Mouse (Mus musculus): Measurements from ENCODE around the gene Nrg3. TPM values are rescaled to one million over a fixed set of nuclear protein-coding genes. Genes with fewer than 3 reads are reported as not detected.

Nrg3 gene
- polyA plus RNA-seq, 3 experiments from 2014 or later = not detected

- ATAC-seq = no peak
These were observed 535.4 kb downstream of the Nrg3 start for GRCm38 (mm10) chr14:38937481-38937880.

DNA sequence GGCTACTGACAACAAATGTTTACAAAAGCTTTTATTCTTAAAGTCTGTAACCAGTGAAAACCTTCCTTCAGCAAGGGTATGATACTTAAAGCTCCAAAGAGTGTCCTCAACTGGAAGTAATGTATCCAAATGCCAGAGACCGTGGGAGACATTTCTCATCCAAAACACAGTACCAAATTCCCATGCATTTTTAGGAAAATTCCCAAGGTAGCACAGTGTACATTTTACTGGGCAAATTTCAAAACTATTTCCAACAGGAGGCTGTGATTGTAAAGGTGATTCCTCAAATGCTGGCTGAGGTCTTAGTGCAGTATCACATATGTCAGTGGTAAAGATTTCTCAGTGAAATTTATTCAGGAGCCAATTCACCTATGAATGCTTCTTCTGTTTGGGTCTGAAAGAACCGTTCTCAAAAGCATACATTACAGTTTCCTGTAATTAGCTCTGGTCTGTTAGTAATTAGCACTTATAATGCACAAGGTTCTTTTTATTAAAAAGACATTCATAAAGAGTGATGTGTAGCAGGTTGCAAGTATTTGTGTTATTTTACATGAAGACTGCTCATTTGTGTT, 536.3 kb downstream of the Nrg3 start:
- ATAC-seq = no peak

DNA sequence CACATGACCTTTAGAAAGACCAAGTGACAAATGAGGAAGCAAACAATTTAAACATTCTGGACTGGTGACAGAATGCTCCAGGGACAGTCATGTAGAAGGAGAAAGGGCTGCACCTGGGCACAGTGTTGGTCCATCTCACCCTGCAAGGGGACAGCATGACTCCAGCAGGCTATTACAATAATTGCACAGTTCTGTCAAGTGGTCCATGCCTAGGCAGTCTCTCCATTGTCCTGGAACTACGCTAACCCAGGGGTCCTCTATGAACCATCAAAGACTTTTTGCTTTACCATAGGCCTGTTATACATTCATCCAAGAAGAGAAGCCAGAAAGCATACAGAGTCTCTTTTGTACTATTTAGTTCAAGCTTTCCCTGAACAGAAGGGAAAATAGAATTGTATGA, 549.2 kb downstream of the Nrg3 start:
- no peak for ATAC-seq

DNA sequence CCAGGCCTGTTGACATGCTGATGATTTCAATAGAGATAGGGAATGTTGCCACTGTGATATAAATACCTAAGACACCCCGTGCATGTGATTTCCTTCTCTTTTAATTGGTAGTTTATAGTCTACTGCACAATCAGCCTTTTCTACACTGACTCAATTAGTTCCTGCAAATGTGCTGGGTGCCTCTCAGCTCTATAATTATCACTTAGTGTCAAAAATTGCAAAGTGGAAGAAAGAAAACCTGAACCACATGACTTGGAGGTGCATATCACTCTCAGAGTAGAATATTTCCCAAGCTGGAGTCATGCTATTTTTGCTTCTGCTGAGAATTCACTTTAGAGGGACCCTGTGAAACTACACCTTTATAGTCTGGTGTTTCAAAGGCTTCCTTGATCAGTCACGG, 552.1 kb downstream of the Nrg3 start:
- no peak for ATAC-seq

GRCm38 (mm10) chr14:38870591-38870990, 602.3 kb downstream of the Nrg3 start:
- no peak for ATAC-seq

DNA sequence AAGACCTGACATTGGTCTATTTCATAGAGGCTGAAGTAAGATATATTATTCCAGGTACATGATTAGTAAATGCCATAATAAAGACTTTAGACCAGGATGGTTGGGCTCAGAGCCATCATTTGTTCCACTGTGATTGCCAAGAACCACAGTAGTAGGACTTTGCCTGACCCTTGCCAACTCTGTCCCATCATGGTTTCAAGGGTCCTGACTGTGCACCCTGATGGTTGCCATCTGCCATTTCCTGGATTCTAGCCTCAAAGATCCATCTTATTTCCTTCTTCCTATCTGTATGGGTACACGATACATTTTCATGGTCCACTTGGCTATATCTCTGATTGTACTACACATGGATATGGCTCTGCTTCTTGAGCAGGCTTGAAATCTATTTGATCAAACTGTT, 625.3 kb downstream of the Nrg3 start:
- ATAC-seq = no peak

GRCm38 (mm10) chr14:38847091-38847490, 625.8 kb downstream of the Nrg3 start:
- no peak for ATAC-seq

- no peak for ATAC-seq
These were observed 637.9 kb downstream of the Nrg3 start for GRCm38 (mm10) chr14:38835006-38835405.

GRCm38 (mm10) chr14:38824891-38825290, 648.0 kb downstream of the Nrg3 start:
- ATAC-seq = no peak

DNA sequence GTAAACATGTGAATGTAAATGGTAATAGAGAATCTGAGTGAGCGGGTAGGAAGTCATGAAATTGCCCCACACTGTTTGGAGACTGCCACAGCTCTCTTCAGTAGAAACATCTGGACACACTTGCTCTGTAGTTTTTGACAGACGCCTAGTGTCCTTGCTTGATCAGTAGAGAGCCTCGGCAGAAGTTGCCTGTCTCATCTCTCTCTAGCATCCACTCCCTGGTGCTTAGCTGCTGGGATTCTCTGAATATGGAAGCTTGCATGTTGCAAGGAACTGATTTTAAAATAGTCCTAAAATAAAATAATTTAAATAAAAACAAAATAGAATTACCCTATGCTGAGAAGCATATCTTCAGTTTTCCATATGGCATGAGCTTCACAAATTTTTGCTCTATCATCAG, 675.9 kb downstream of the Nrg3 start:
- ATAC-seq = no peak

DNA sequence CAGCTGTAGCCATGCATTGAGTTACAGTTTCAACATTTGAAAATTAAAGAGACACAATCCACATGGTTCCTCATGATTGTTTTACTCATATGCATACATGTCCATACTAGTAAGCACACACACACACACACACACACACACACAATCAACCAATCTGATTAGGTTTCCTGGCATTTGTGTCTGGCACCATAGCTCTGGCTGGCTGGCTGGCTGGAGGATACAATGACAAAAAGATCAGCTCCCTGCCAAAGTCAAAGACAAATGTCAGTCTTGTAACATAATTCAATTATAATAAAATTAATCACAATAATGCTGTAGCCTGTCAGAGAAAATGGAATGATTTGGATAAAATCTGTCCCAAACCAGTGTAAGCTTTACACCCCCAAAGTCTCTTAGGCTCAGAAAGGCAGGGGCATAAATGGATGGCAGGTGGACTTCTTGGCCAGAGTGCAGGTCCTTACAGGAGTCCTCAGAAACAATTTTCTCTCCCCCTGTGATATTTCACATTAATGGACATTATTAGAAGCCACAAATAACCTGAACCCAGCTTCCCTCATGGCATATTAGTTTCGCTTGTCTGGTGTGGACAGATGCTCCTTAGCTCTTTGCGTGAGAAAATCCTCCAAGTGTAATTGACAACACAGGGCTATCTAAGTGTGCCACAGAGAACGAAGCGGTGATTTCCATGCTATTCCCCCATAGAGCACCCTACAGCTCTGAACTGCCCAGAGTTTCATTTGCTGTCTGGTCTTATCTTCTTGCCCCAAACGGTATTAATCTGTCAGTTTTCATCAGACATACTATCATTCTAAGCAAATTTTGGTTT, 697.4 kb downstream of the Nrg3 start:
- no peak for ATAC-seq

DNA sequence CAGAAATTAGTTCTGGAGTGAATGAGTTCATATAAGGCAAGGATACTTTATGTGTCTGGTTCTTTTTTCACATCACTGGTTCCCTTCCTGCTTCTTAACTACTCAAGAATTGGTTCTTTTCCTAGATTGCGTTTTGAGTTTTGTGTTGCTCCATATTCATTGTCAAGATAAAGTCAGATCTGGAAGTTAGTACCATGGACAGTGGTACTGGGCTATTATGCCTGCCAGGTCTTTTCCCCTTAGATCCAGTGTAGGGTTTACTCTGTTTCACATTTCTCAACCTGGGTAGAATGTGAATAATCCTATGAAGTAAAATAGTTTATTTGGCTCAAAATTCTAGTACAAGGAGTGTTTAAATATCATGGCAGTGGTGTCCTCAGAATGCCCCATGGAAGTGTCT, 698.1 kb downstream of the Nrg3 start:
- no peak for ATAC-seq

- no peak for ATAC-seq
These were observed 742.4 kb downstream of the Nrg3 start for GRCm38 (mm10) chr14:38730465-38730864.

- ATAC-seq = no peak
These were observed 769.0 kb downstream of the Nrg3 start for GRCm38 (mm10) chr14:38703894-38704293.

DNA sequence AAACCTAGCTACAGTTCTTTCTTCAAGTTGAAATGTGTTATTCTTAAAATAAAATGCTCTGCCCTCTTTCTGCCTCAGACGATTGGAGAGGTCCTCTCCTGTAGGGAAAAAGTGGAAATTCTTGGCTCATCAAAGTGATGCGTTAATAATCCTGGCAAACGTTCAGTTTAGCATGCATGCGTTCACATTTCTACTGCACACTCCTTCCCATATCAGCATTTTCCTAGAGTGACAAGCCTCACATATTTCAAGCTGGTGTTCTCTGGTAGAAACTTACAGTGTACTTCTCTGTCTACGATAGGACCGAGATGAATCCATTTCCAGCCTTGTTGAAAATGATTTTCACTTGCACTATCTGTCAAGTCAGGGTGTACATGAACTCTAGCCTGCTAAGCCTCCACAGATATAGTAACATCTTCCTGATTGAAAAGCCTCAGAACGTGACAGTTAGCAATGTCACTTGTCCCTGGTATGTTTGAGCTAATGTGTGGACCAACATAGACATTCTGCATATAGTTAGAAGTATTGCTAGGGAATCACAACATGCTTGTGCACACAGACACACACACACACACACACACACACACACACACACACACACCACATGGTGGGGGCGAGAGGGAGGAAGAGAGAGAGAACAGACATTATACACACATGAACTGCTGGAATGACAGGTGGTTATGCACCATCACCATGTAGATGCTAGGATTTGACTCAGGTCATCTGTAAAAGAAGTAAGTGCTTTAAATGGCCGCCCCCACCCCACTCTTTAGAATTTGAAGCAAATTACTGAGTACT, 770.1 kb downstream of the Nrg3 start:
- ATAC-seq = no peak

DNA sequence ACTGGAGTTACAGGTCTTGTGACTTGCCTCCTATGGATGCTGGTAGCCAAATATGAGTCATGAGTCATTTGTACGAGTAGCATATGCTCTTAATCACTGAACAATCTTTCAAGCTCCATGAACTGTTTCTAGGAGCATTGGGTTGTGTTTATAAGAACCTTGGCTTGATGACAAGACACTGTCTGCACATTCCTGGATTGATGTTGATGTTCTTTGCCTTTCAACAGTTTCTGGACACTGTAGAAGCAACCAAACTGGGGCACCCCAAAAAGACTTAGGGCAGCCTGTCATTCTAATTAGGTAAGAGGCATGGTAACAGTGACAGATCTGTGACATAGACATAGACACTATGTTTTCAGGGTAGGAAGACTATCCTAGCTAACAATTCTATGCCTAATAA, 771.5 kb downstream of the Nrg3 start:
- ATAC-seq = no peak

GRCm38 (mm10) chr14:38700972-38701371, 771.9 kb downstream of the Nrg3 start:
- no peak for ATAC-seq

GRCm38 (mm10) chr14:38659973-38660372, 812.9 kb downstream of the Nrg3 start:
- ATAC-seq = no peak

- ATAC-seq = no peak
These were observed 835.8 kb downstream of the Nrg3 start for GRCm38 (mm10) chr14:38637070-38637469.

GRCm38 (mm10) chr14:38630114-38630513, 842.8 kb downstream of the Nrg3 start:
- no peak for ATAC-seq

DNA sequence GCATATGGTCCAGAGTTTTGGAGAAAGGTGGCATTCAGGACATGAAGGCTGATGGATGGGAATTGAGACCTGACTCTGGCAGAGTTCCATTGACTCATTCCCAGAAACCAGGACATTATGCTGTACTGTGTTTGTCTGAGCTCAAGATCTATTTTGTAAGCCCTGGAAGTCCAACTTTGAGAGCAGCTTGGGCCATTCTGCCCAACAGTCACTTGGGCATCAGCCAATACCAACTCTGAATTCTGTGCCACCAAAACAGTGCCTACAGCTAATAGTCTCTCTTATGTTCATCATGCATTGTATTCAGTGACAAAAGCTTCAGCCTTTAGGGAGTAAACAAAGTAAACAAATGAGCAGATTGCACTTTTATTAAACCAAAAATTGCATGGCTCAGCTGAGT, 843.2 kb downstream of the Nrg3 start:
- no peak for ATAC-seq

- no peak for ATAC-seq
These were observed 843.8 kb downstream of the Nrg3 start for GRCm38 (mm10) chr14:38628862-38629619.

GRCm38 (mm10) chr14:38616969-38617368, 855.9 kb downstream of the Nrg3 start:
- ATAC-seq = no peak

Data from inflammation-experienced regulatory T-cells, adult 6 months (primary cell).